Mouse (Mus musculus) kidney, postnatal 25 days (tissue): ENCODE data around the gene Mb21d2.

ENCODE experiments used
- DNase-seq, 2 experiments: peaks; one replicate each; pipeline ENCODE4 v3.0.0; 2021; ENCODE audit warnings: mixed read lengths in 2 of 2

The Mb21d2 gene

GRCm38 (mm10) chr16:28899161-28899540 is 30.3 kb downstream of the Mb21d2 start:
- no peak for DNase-seq

GRCm38 (mm10) chr16:28898509-28899160 is 30.8 kb downstream of the Mb21d2 start:
- DNase-seq, result peak; percentile 51 to 66

GRCm38 (mm10) chr16:28896571-28896970 is 32.9 kb downstream of the Mb21d2 start:
- no peak for DNase-seq

DNA sequence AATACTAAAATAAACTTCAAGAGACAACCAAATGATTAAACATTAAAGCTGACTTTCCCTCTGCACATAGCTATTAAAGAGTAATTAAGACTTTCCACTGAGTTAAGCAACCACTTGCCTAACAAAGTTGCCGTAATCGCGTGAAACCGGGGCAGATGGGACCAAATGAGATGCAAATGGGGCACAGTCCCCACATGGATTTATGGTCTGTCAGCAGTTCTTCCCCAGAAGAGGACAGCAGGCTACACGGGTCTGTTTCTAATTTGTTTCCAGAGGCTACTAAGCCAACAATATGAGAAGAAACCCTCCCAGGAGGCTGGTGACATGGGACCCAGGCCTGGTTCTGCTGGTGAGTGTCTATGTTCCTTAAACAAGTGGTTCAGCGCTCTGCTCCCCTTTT is 34.6 kb downstream of the Mb21d2 start:
- DNase-seq, result no peak

- no peak for DNase-seq
Observed at GRCm38 (mm10) chr16:28893266-28893665, 36.2 kb downstream of the Mb21d2 start.

- DNase-seq, result peak; percentile 41 to 49
Observed at GRCm38 (mm10) chr16:28886201-28886745, 43.2 kb downstream of the Mb21d2 start.

- no peak for DNase-seq
Observed at GRCm38 (mm10) chr16:28885474-28885873, 44.0 kb downstream of the Mb21d2 start.

GRCm38 (mm10) chr16:28884661-28885060 is 44.8 kb downstream of the Mb21d2 start:
- DNase-seq, result no peak

- DNase-seq, result no peak
Observed at GRCm38 (mm10) chr16:28883649-28884048, 45.8 kb downstream of the Mb21d2 start.

DNA sequence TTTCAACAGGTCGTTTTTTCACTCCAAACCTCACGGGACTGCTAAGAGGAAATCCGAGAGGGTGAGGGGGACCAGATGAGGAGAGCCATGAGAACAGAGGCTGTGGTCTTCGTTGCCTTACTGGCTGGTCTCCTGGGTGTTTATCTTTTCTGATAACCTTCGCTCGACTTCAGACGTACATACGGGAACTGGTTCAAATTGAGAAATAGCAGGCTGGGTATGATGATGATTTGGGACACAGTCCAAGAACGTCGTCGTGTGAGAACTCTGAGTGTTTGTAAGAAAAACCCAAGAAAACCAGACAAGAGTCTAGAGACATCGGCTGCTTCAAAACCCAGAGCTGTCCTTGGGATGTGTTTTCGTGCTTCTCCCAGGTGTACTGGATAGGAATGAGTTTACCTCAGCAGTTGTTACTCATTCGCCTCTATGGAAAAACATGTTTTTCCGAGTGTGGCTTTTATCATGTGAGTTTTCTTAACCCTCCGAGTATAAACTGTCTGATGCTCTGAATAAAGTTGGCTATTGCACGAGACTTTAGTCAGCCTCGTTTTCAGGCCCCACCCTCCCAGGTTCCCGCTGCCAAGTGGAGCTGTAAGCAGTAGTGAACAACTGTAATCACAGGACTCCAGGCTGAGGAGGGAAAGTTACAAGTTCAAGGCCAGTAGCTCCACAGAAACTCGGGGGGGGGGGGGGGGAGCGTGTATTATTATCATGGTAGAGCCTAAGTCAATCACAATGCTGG is 46.6 kb downstream of the Mb21d2 start:
- no peak for DNase-seq

DNA sequence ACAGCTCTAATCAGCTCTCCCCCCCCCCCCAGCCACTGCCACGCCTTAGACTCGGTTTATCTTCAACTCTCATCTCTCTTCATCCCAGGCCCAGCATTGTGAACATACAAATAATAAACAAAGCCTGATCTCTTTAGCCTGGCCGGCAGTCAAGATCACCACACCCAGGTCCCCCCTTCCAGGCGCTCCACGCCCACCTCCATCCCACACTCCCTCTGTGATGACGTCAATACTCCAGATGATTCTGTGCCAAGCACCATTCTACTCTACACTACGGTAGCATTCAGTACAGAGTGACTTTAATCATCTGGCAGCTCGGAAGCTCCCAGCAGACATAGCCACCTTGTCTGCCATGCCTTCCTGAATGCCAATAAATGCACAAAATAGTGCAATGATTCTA is 47.7 kb downstream of the Mb21d2 start:
- no peak for DNase-seq

DNA sequence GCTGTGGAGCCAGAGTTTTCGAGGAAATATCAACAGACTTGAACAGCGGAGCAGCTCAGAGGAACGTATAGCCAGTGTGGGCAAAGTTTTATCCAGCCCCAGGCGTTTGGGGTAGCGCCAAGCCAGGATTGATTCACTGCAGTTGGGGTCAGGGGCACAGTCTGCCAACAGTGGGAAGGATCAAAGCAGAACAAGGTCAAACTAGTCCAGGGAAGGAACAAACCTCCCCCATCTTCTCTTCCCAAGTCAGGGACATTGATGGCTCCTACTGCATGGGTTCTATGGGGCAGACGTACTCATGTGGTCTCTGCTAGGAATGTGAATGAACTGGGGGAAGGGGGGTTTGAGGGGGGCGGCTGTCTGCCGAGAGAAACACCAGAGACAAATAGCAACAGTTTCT is 48.7 kb downstream of the Mb21d2 start:
- DNase-seq, result peak; percentile 28 to 60

GRCm38 (mm10) chr16:28880307-28880681 is 49.2 kb downstream of the Mb21d2 start:
- no peak for DNase-seq

- no peak for DNase-seq
Observed at GRCm38 (mm10) chr16:28879636-28880306, 49.7 kb downstream of the Mb21d2 start.

DNA sequence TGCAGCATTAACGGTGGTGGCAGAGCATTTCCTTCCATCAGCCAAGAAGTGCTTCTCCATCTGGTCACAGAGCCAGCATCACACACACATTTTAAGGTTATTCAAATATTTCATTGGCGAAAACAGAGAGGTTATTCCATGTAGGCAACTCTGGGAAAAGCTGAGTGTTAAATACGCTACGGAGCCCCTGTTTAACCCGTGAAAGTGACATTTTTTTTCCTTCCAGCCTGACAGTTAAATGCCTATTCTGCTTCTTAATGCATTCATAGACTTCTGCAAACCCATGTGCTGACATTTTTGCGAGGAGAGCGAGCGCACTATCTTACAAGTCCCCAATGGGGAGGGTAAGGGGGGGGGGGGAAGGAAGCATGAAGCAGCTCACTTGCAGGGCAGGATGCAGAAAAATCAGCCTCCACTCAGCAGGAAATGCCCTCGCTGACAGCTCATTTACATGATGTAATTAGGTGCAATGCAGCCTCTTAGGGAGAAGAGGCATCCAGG is 52.3 kb downstream of the Mb21d2 start:
- DNase-seq, result no peak

DNA sequence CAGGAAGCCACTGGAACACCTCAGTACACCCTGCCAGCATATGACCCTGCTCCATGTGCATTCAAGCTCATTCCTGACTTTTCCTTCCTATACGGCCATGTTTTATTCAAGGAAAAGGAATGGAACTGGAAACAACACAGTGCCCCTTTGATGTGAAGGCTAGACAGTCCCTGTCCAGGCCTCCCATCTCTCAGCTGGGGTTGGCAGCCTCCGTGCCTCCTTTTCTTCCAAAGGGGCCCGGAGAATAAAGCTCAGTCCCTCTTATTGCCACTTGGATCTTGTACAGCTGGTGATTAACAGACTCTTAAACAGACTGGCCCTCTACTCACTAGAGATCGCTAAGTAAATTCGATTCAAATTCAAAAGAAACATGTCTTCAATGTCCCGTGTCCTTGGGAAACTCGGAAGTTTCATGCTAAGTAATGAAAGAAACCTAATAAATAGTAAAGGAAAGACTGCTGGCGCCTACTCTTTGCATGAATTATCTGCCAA is 56.0 kb downstream of the Mb21d2 start:
- no peak for DNase-seq

DNA sequence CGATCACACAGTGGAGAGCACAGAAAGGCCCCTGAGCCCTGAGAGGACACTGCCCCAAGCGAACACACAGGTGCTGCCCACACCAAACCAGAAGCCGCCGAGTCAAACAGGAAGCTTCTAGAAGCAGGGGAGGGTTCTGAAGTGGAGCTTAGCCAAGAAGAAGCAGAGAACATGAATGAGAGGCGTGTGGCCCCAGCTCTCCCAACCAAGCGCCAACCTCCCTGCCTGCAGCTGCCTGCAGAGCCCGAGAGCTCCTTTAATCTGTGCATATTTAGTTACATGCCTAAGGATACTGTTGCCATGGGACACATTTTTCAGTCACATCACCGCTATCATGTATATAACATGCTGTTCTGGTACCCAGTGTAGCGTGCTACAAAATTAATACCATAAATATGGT is 58.6 kb downstream of the Mb21d2 start:
- no peak for DNase-seq

- DNase-seq, result no peak
Observed at GRCm38 (mm10) chr16:28870456-28870855, 59.0 kb downstream of the Mb21d2 start.

DNA sequence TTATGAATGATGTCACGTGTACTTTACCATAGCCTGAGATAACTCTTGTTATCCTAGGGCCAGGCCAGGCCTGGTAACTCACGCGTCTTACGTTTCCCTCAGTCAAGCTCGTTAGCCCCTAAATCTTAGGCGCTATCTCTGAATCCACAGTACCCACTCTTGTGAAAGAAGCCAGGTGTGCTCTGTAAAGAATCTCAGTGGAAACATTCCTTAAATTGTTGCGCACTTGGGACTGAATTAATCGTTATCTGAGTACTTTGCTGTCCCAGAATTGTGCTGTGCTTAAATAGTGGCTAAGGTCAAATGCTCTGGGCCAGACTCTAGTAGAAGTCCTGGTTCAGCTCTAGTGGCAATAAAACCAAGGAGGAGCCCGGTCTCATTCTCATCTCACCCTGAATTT is 60.6 kb downstream of the Mb21d2 start:
- no peak for DNase-seq

DNA sequence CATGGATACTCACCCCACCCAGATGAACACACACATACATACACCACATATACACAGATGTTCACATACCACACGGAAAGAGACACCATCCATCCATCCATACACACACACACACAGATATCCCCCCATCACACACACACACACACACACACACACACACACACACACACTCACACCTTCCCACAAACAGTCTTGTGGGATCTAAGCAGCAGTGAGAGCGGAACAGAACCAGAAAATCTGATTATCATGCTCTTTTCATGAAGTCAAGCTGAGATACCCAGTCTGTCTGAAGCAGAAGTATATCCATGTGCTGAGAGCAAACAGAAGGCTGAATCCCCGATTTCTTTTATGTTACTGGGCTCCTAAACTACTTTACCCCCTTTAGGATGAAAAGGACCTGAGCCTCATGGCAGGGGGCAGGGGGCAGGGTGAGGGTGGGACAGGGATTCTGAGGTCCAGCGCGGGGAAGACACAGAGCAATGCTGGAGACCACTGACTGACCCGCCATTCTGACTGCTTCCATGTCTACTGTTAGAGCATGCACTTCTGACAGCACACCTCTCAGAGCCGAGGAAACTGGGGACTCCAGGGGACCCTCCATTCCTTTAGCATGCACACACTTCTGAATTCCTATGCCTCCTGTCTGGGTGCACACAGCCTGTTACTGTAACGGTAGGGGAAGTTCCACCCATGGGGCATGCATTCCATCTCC is 62.7 kb downstream of the Mb21d2 start:
- DNase-seq, result no peak

GRCm38 (mm10) chr16:28863616-28864015 is 65.9 kb downstream of the Mb21d2 start:
- no peak for DNase-seq

GRCm38 (mm10) chr16:28862093-28862492 is 67.4 kb downstream of the Mb21d2 start:
- DNase-seq, result peak; percentile 47 to 57

- no peak for DNase-seq
Observed at GRCm38 (mm10) chr16:28859678-28860077, 69.8 kb downstream of the Mb21d2 start.
